Mouse (Mus musculus) MEL-GATA-1-ER (cell line): ENCODE measurements around the gene Cdh13.

ENCODE experiments used
- DNase-seq: peaks from one replicate; pipeline ENCODE4 v3.0.0-alpha.2; 2012; ENCODE audit warnings: low read depth; ENCODE audit errors: extremely low read depth

Cdh13 gene

GRCm38 (mm10) chr8:118283600-118284111 is at the start of gene Cdh13:
Gene Cdh13, plus strand, starts transcription at chr8:118283733.
- DNase-seq, result no peak

- no peak for DNase-seq
Measured at GRCm38 (mm10) chr8:118235626-118236025, 47.9 kb upstream of the Cdh13 start.

GRCm38 (mm10) chr8:118237150-118237620 is 46.3 kb upstream of the Cdh13 start:
- no peak for DNase-seq

- no peak for DNase-seq
Measured at GRCm38 (mm10) chr8:118238156-118238555, 45.4 kb upstream of the Cdh13 start.

GRCm38 (mm10) chr8:118239186-118239585 is 44.3 kb upstream of the Cdh13 start:
- no peak for DNase-seq

GRCm38 (mm10) chr8:118249319-118249718 is 34.2 kb upstream of the Cdh13 start:
- no peak for DNase-seq

GRCm38 (mm10) chr8:118249923-118250322 is 33.6 kb upstream of the Cdh13 start:
- DNase-seq, result no peak

- DNase-seq, result no peak
Measured at GRCm38 (mm10) chr8:118263117-118263516, 20.4 kb upstream of the Cdh13 start.

GRCm38 (mm10) chr8:118270751-118271402 is 12.7 kb upstream of the Cdh13 start:
- no peak for DNase-seq

- no peak for DNase-seq
Measured at GRCm38 (mm10) chr8:118272493-118272892, 11.0 kb upstream of the Cdh13 start.

GRCm38 (mm10) chr8:118274243-118274642 is 9.3 kb upstream of the Cdh13 start:
- no peak for DNase-seq

GRCm38 (mm10) chr8:118274688-118275087 is 8.8 kb upstream of the Cdh13 start:
- no peak for DNase-seq

- no peak for DNase-seq
Measured at GRCm38 (mm10) chr8:118284112-118285029, 838 bp downstream of the Cdh13 start.

- no peak for DNase-seq
Measured at GRCm38 (mm10) chr8:118285596-118286281, 2.2 kb downstream of the Cdh13 start.

- DNase-seq, result no peak
Measured at GRCm38 (mm10) chr8:118286282-118287180, 3.0 kb downstream of the Cdh13 start.

- no peak for DNase-seq
Measured at GRCm38 (mm10) chr8:118287496-118287895, 4.0 kb downstream of the Cdh13 start.

GRCm38 (mm10) chr8:118288259-118288952 is 4.9 kb downstream of the Cdh13 start:
- DNase-seq, result no peak

- no peak for DNase-seq
Measured at GRCm38 (mm10) chr8:118289091-118289490, 5.6 kb downstream of the Cdh13 start.

- no peak for DNase-seq
Measured at GRCm38 (mm10) chr8:118289525-118289924, 6.0 kb downstream of the Cdh13 start.

GRCm38 (mm10) chr8:118290266-118290665 is 6.7 kb downstream of the Cdh13 start:
- DNase-seq, result no peak
